Mouse (Mus musculus): ENCODE measurements around the gene Schip1. TPM values are rescaled to one million over a fixed set of nuclear protein-coding genes. Genes with fewer than 3 reads are reported as not detected.

Gene Schip1
- total RNA-seq (2021): 100 to 1,000 TPM; 284 to 288 TPM
- long read RNA-seq, transcript Schip1-206 (8 exons, 2,156 nt): minor isoform, 14 of 234 reads
- long read RNA-seq, transcript Schip1-203 (7 exons, 1,730 nt): major isoform, 204 of 234 reads
- long read RNA-seq, partial matches to known transcripts: 1 of 234 reads
- long read RNA-seq, other reads (novel, unspliced or antisense): 15 of 234 reads

DNA sequence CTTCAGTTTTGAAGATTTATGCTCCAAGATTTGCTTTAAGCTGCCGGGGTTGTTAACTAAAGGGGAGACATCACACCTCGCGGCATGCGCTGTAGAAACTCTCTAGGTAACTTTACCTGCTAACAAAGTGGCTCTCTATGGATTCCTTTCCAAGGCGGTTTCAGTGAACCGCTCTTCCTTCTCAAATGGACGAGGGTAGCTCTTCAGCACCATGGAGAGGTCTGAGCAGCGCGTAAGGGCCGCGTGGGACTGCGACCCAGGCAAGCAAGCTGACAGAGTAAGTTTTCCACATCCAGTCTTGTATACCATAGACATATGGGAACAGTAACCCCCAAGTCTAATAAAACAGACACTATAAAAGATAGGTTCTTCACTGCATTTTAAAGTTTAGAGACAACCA is at the start of gene Schip1:
Schip1 (plus strand) TSS at position 72 of the 400 bp plus-strand sequence.
- no peak for DNase-seq (ENCODE audit: low spot score in 2 of 2)

GRCm38 (mm10) chr3:68015786-68016185 is 48.8 kb upstream of the Schip1 start:
- DNase-seq (ENCODE audit: low spot score in 2 of 2): no peak

DNA sequence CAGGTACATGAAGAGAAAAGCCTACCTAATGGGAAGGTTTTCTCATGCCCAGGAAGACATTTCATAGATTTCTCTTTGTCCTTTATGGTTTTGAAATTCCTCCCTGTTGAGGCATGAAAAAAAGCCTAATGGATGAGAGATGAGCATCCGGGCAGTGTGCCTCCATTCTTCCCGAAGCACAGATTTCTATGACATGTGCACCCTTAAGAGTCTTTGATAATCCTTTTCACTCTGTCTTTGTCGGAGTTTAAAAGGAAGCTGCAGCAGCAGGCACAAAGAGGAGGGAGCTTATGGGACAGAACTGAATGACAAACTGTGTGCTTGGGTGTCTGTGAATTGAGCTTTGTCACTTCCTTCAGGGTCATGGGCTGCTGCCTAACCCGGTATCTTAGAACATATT is 45.2 kb upstream of the Schip1 start:
- no peak for DNase-seq (ENCODE audit: low spot score in 2 of 2)

DNA sequence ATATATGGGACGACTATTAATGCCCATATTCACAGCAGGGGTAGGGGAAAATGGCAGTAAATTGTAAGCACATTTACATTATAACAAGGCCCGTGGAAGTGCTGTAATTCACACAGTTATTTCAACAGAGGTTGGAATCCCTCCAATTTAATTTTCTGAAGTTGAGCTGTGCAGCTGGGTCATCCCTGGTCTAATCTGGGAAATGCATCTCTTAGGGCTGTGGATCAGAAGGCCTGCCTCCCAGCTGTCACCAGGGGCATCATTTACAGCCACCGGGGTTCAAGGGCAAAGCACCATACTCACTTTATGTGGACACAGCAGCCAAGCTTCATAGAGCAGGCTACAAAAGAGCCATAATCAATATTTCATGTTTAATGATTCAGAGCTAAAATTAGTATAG is 28.5 kb upstream of the Schip1 start:
- no peak for DNase-seq (ENCODE audit: low spot score in 2 of 2)

GRCm38 (mm10) chr3:68042951-68043350 is 21.7 kb upstream of the Schip1 start:
- DNase-seq (ENCODE audit: low spot score in 2 of 2): no peak

DNA sequence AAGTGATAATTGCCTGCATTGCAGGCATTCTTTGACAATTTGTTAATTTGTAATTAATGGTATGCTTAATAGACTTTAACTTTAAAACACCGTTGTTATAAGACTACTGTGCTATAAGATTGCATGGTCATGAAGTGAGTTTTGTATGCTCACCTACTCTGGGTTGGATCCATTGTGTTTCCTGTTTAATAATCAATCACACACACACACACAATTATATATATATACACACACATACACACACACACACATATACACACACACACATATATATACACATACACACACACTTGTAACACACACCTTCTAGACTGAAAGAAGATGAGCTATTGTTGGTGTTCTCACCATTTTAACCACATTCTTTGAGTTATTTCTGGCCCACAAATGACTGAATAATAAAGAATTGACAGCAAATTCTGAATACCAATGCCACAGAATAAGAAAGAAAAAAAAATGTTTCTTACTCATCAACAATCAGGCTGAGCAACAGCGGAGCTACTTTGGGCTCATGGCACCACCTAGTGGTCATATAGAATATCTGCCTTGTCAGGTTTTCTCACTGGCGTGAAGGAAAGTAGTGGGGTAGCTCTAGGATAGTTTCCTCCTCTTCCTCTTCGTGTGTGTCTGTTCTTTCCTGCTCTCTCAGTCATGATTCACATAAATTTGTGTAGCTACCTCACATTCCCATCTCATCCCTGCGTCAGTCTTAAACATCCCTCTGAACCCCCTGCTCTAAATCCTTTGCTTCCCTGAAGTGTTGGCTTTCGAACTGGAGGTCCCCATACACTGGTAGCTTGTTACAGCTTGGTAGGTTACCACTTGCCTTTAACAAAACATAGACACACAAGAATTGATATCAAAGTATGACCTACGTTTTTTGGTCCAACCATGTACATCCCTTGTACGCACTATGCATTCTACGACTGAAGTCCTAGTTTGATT is 18.9 kb upstream of the Schip1 start:
- DNase-seq (ENCODE audit: low spot score in 2 of 2): peak; percentile 55 to 71

GRCm38 (mm10) chr3:68053538-68053937 is 11.1 kb upstream of the Schip1 start:
- peak in 1 of 2 experiments; percentile 53 for DNase-seq (ENCODE audit: low spot score in 2 of 2)

DNA sequence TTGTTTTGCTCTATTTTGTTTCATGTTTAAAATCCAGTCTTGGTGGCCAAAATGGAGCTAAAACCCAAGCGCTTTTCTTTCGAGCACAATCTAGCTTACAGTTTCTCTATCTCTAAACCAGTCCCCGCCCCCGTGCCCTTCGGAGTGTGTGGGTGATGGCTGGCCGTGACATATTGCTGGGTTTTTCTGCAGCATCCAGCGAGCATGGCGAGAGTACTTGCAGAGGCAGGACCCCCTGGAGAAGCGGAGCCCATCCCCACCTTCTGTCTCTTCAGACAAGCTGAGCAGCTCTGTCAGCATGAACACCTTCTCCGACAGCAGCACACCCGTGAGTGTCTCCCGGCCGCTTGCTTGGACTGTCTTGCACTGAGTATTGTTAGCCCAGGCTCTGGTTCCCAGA is 9.5 kb upstream of the Schip1 start:
- DNase-seq (ENCODE audit: low spot score in 2 of 2): peak in 1 of 2 experiments; percentile 74

GRCm38 (mm10) chr3:68056373-68057275 is 8.0 kb upstream of the Schip1 start:
- peak; percentile 58 to 88 for DNase-seq (ENCODE audit: low spot score in 2 of 2)

DNA sequence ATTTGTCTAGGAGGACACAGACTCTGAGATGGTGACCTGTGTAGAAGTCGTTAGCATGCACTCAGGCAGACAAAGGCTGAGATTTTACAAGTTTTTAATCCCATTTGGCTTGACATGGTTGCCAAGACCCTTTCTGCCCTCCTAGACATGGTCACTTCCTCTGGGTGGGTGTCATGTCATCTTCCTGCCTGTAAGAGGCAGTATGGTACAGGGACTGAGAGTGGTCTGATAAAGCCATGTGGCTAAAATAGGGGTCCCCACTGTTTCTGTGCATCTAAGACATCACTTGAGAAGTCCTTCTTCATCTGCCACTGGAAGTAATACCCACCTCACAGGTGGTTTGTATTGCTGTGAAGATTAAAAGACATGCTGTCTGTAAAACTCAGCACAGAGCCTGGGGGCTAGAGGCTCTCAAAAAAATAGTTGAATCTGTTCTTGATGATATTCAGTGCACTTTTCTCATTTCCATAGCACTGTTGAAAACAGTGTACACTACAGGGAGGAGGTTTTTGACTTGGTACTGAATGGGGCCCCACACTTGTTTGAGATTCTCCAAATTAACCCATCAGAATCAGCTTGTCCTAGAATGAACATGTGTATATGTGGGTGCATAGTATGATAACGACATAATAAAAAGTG is 5.3 kb upstream of the Schip1 start:
- DNase-seq (ENCODE audit: low spot score in 2 of 2): peak in 1 of 2 experiments; percentile 41

DNA sequence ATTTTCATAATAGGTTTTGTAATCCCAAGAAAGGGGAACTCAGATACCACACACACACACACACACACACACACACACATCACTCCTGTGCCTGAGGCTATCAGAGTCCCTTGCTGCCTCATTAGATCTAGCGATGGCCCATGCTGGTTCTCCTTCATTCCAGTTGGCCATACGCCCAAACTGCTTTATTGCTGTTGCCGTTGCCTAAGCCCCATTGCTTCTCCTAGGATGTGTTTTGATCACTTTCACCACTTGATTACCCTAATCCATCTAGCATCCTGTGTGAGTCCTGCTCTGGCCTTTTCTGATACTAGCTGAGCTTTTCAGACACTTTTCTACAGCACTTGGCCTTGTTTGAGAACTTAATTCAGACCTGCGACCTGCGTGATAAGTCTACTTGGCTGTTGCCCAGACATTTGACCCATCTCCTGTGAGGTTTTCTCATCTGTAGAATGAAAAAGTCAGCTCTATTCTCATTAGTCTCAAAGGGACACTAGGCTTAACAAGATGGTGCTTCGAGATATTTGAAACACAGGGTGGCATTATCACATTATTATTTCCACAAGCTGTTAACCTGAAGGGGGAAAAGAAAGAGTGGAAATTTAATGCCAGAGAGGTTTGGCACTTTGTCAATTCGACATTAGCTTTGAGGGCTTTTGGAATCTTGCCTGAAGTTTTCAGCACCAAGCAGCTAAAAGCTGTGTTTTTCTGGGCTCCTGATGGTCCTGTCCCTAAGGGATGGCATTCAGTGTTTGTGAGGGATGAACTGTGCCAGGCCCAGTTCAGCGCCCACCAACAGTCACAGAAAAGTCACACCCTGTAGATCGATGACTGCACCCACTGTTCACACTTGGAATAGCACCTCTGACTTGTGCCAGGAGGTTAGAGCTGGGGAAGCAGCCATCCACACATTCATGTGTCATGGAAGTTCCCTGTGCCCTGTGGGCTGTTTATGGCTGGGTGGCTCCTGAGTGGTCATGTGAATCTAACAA is 7.1 kb downstream of the Schip1 start:
- peak in 1 of 2 experiments; percentile 67 for DNase-seq (ENCODE audit: low spot score in 2 of 2)

GRCm38 (mm10) chr3:68077406-68077805 is 12.8 kb downstream of the Schip1 start:
- DNase-seq (ENCODE audit: low spot score in 2 of 2): no peak

- DNase-seq (ENCODE audit: low spot score in 2 of 2): no peak
Observed at GRCm38 (mm10) chr3:68085024-68085423, 20.4 kb downstream of the Schip1 start.

- no peak for DNase-seq (ENCODE audit: low spot score in 2 of 2)
Observed at GRCm38 (mm10) chr3:68092108-68092507, 27.5 kb downstream of the Schip1 start.

DNA sequence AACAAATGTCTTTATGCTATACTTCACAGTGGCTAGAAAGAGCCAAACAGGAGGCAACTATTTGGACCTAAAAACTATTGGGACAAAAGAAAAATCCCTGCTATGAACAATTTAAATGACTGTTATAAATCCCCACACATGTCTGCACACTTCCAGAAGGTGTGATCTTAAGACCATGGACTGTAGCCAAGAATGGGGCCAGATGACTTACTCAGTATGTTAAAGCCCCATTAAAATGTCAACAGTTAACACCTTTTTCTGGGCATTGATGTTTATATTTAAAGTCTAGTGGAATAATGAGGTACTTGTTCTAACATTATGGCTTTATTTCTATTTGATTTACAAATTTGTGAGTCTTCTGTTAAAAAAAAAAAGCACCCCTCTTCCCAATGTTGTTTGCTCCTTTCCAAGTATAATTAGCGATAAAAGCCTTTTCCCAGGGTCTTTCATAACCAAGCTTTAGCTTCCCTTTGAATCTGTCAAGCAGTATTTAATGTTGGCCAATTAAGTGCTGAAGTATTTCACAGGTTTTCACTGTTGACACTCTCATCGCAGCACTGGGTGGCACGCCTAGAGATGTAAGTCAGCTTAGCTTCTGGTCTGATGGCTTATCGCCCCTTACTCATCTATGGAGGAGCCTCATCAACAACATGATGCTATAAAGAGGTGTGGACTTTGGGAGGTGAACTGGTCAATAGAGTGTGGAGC is 32.3 kb downstream of the Schip1 start:
- DNase-seq (ENCODE audit: low spot score in 2 of 2): no peak

- DNase-seq (ENCODE audit: low spot score in 2 of 2): peak in 1 of 2 experiments; percentile 11
Observed at GRCm38 (mm10) chr3:68099561-68099960, 35.0 kb downstream of the Schip1 start.

DNA sequence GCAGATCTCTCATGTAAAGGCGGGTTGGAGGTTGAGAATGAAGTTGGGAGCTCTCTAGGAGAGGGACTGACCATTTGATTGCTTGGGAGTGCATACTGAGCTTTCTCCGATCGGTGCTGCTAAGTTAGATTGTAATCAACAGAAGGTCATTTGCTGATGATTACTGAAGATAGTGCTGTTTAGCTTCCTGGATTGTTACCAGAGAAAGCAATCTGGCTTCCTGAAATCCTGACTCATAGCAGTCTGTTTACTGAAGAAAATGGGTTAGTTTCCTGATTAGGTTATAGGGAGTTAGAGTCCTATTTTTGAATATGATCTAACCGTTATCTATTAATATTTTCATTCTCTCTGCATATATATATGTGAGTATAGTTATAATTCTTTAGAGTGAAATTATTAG is 36.7 kb downstream of the Schip1 start:
- peak; percentile 45 to 79 for DNase-seq (ENCODE audit: low spot score in 2 of 2)

DNA sequence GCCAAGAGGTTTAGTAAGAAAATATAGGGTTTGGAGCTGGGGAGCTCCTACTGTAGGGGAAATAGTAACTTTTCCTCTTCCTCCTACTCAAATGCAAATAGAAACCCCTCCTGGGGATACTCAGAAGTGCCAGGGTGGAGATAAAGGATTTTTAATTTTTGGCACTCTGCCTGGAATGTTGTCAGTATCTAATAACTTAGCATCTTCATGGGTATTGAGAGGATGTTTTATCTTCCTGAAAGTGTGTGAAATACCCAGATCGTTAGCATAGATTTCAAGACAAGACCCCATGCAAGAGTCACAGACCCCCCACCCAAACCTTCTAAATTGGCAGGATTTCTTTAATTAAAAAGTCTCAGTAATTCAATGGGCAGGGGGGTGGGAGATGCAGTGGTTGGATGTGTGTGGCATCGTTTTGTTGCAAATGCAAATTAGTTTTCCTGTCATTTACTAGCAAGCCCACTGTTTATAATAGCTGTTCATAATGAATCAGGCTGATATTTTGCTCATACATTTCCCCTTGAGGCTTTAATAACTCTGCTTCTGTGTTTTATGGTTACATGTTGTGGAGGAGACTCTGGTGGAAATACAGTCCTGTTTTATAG is 40.6 kb downstream of the Schip1 start:
- no peak for DNase-seq (ENCODE audit: low spot score in 2 of 2)

DNA sequence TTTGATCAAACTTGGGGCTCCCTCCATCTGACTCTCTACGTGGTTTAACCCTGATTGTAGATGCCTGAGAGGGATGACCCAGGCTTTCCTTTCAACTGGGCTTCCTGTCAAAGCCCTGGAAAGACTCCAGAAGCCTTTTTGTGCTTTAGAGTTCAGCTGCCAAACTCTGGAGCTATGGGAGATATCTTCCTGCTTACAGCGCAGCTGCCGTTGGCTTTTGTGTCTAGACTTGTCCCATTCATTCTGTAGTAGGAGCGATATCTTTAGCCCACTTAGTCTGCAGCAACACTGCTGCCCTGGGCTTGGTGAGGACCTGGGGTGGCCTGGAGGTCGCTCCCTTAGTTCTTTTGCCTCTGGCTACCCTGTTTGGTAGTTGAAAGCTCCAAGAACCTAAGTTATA is 56.7 kb downstream of the Schip1 start:
- DNase-seq (ENCODE audit: low spot score in 2 of 2): no peak
